Mouse (Mus musculus) midbrain, postnatal 0 days (tissue): ENCODE measurements around the gene Lypd6b. TPM values are rescaled to one million over a fixed set of nuclear protein-coding genes. Genes with fewer than 3 reads are reported as not detected.

ENCODE experiments used
- ATAC-seq: fragments of 200-750 bp; cut with Nextera tagmentation; 2 replicates; pipeline ENCODE4 v1.8.0; 2017; ENCODE audit warnings: moderate number of reproducible peaks, mild to moderate bottlenecking, moderate TSS enrichment, moderate library complexity; ENCODE audit not compliant: low FRiP score
- DNase-seq: peaks from one replicate; pipeline ENCODE4 v3.0.0-alpha.2; 2015; ENCODE audit warnings: low spot score
- H3K27ac ChIP-seq: fragments of 300-500 bp; sonication (generic); 2 replicates; pipeline ENCODE4 v1.5.1; 2014; ENCODE audit warnings: low read depth, mild to moderate bottlenecking, low read length, mixed read lengths
- H3K27me3 ChIP-seq: fragments of 300-500 bp; sonication (generic); 2 replicates; pipeline ENCODE4 v1.6.1; 2014; ENCODE audit warnings: low read length, control low read depth, mixed read lengths; ENCODE audit not compliant: insufficient read depth
- H3K36me3 ChIP-seq: fragments of 300-500 bp; sonication (generic); 2 replicates; pipeline ENCODE4 v1.6.1; 2014; ENCODE audit warnings: low read length, control low read depth, mixed read lengths; ENCODE audit not compliant: insufficient read depth
- H3K4me1 ChIP-seq: fragments of 300-500 bp; sonication (generic); 2 replicates; pipeline ENCODE4 v1.6.1; 2014; ENCODE audit warnings: mild to moderate bottlenecking, control low read depth, antibody characterized with exemption, low read length, mixed read lengths; ENCODE audit not compliant: insufficient read depth
- H3K4me2 ChIP-seq: fragments of 300-500 bp; sonication (generic); 2 replicates; pipeline ENCODE4 v1.6.1; 2014; ENCODE audit warnings: low read depth, mild to moderate bottlenecking, low read length, mixed read lengths; ENCODE audit not compliant: poor library complexity, severe bottlenecking
- H3K4me3 ChIP-seq: fragments of 300-500 bp; sonication (generic); 2 replicates; pipeline ENCODE4 v1.5.1; 2014; ENCODE audit warnings: low read depth, mild to moderate bottlenecking, low read length, moderate library complexity
- H3K9ac ChIP-seq: fragments of 300-500 bp; sonication (generic); replicated peaks from 2 replicates; pipeline ENCODE4 v1.6.1; 2014; ENCODE audit warnings: mild to moderate bottlenecking, low read length, moderate library complexity, mixed read lengths; ENCODE audit not compliant: poor library complexity, severe bottlenecking
- H3K9me3 ChIP-seq: fragments of 300-500 bp; sonication (generic); 2 replicates; pipeline ENCODE4 v1.6.1; 2016; ENCODE audit warnings: low read length, control low read depth
- CTCF ChIP-seq: IDR thresholded peaks from 2 replicates; pipeline ENCODE4 v1.5.1; 2016; ENCODE audit warnings: antibody characterized with exemption, mild to moderate bottlenecking
- WGBS: fragments of 180-500 bp; shearing (Covaris S2); extraction: QIAGEN DNeasy Blood & Tissue Kit; methylation state at CpG from one replicate; pipeline ENCODE4 v1.1.7; 2014; 5-methylcytosine and 5-hydroxymethylcytosine counted together
- polyA plus RNA-seq: library from polyadenylated mRNA; unstranded; fragments of >200 nt; fragmentation: Nextera tagmentation; extraction: Ambion mirVana; gene quantifications from 2 replicates; pipeline ENCODE4 v1.2.1, GENCODE M21; 2015
- total RNA-seq: library from RNA; depleted of rRNA; stranded (reverse); fragments of >200 nt; gene quantifications from 2 replicates; pipeline ENCODE4 v1.2.3, GENCODE M21; 2014

Gene Lypd6b
- total and polyA plus RNA-seq, 2 experiments from 2014 or later: 18.6 to 28.1 TPM

DNA sequence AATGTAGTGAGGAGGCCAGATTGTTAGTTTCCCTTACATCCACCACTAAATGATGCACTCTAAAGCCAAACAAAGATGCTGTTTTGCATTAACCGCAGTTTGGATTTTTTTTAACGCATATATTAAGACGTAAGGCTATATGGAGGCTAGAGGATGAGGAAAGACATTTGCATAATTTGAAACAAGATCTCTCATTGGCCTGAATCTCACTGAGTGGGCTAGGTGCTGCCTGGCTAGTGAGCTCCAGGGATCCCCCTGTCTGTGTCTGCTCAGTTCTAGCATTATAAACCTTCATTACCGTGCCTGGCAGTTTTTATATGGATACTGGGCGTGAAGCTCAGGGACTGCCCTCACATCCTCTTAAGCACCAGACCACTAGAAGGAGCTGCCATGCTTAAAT lies 138.7 kb downstream of the Lypd6b start:
- Histone ChIP-seq H3K36me3 (no peaks in the 10 kb centered on the region), H3K4me2 (no peak overlapping the region), H3K9me3 (no peaks in the 10 kb centered on the region), H3K9ac (no peak overlapping the region), H3K27me3 (no peaks in the 10 kb centered on the region), H3K4me1 (no peaks in the 10 kb centered on the region), H3K4me3 (no peak overlapping the region), H3K27ac (no peak overlapping the region)
- ATAC-seq (no peak), DNase-seq (no peak)
- 72% methylated on average over 5 of the region's 5 CpGs for WGBS
- TF ChIP-seq CTCF: no peak

DNA sequence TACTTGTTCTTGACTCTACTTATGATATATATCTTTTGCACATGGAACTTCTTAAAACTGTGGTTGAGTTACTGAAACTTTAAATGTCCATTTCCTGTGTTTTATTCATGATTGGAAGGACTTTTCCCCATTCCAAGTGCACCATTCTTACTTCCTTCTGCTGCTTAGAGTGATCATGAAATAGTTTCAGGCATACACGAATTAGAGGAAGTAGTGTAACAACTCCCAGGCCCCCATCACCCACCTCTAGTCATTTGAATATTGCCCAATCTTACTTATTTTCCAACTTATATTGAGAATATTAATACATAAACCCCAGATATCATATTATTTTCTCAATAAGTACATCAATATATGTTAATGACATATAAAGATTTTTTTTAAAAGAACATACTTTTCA lies 139.9 kb downstream of the Lypd6b start:
- Histone ChIP-seq H3K36me3 (no peaks in the 10 kb centered on the region), H3K27me3 (no peaks in the 10 kb centered on the region), H3K4me1 (no peaks in the 10 kb centered on the region), H3K9me3 (no peaks in the 10 kb centered on the region), H3K27ac (no peak overlapping the region), H3K4me2 (no peak overlapping the region), H3K4me3 (no peak overlapping the region), H3K9ac (no peak overlapping the region)
- no peak for ATAC-seq
- no peak for TF ChIP-seq CTCF
- no peak for DNase-seq
- 76% methylated on average over 1 of the region's 1 CpGs for WGBS

GRCm38 (mm10) chr2:49929931-49930330 lies 142.4 kb downstream of the Lypd6b start:
- H3K9ac ChIP-seq: no peak overlapping the region
- DNase-seq (no peak), ATAC-seq (no peak)
- 77% methylated on average over 3 of the region's 3 CpGs for WGBS
- H3K9me3 ChIP-seq: no peaks in the 10 kb centered on the region
- no peak overlapping the region for H3K27ac ChIP-seq
- no peaks in the 10 kb centered on the region for H3K4me1 ChIP-seq
- no peaks in the 10 kb centered on the region for H3K36me3 ChIP-seq
- TF ChIP-seq CTCF: no peak
- no peak overlapping the region for H3K4me3 ChIP-seq
- no peak overlapping the region for H3K4me2 ChIP-seq
- no peaks in the 10 kb centered on the region for H3K27me3 ChIP-seq

- Histone ChIP-seq H3K27ac (no peak overlapping the region), H3K9ac (no peak overlapping the region), H3K4me2 (no peak overlapping the region), H3K9me3 (no peaks in the 10 kb centered on the region), H3K4me3 (no peak overlapping the region), H3K36me3 (no peaks in the 10 kb centered on the region), H3K4me1 (no peaks in the 10 kb centered on the region), H3K27me3 (no peaks in the 10 kb centered on the region)
- ATAC-seq (no peak), DNase-seq (no peak)
- no peak for TF ChIP-seq CTCF
- WGBS: 81% methylated on average over 13 of the region's 13 CpGs
Measured at GRCm38 (mm10) chr2:49937621-49938020, 150.1 kb downstream of the Lypd6b start.

DNA sequence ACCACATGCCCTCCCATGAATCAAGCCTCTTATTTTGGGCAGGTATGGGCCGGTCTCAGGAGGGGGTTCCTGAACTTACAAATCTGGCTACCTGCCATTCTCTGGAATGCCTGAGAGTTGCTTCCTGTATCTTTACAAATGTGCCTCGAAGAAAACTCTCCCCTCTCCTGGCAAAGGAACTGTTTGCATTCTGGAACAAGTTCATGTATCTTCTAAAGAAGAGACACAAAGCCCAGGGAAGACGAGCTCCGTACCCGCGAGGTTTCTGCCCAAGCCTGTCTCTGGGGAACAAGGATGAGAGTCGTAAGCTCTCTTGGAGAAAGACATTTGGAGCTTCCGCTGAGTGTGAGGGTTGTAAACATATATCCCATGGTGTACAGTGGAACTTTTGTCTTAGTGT lies 150.8 kb downstream of the Lypd6b start:
- Histone ChIP-seq H3K36me3 (no peaks in the 10 kb centered on the region), H3K4me3 (no peak overlapping the region), H3K27ac (no peak overlapping the region), H3K9ac (no peak overlapping the region), H3K9me3 (no peaks in the 10 kb centered on the region), H3K4me1 (no peaks in the 10 kb centered on the region), H3K27me3 (no peaks in the 10 kb centered on the region), H3K4me2 (no peak overlapping the region)
- DNase-seq (no peak), ATAC-seq (no peak)
- no peak for TF ChIP-seq CTCF
- WGBS: 81% methylated on average over 8 of the region's 8 CpGs

DNA sequence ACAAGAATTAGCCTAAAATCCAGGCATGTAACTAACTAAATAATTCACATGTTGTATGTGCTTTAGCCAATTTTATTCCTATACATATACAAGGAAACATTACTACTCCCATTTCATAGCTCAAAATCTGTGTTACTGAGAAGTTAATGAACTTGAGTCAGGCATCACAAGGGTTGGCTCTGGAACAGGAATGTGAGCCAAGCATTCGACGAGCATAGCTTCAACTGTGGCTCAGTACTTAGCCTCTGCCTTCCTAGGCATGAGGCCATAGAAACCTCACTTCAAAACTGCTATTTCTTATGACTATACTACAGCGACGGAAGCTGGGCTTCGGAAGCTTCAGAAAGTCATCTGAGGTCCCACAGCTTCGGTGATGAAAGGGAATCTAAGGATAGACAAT lies 152.9 kb downstream of the Lypd6b start:
- H3K9ac ChIP-seq: no peak overlapping the region
- no peaks in the 10 kb centered on the region for H3K27me3 ChIP-seq
- 79% methylated on average over 6 of the region's 6 CpGs for WGBS
- no peak for ATAC-seq
- H3K36me3 ChIP-seq: no peaks in the 10 kb centered on the region
- no peaks in the 10 kb centered on the region for H3K9me3 ChIP-seq
- TF ChIP-seq CTCF: no peak
- no peaks in the 10 kb centered on the region for H3K4me1 ChIP-seq
- DNase-seq: no peak
- no peak overlapping the region for H3K27ac ChIP-seq
- no peak overlapping the region for H3K4me3 ChIP-seq
- no peak overlapping the region for H3K4me2 ChIP-seq
